Mouse (Mus musculus) megakaryocyte, embryonic 14.5 days (primary cell): Measurements from ENCODE around the gene Pabpc5. TPM values are rescaled to one million over a fixed set of nuclear protein-coding genes. Genes with fewer than 3 reads are reported as not detected.

ENCODE experiments used
- H3K27me3 ChIP-seq: replicated peaks from 2 replicates; pipeline ENCODE3; 2012; ENCODE audit warnings: inconsistent platforms
- H3K36me3 ChIP-seq: replicated peaks from 2 replicates; pipeline ENCODE3; 2012; ENCODE audit warnings: low read length, inconsistent platforms, mixed read lengths
- H3K4me1 ChIP-seq: 2 replicates; pipeline ENCODE4 v1.6.1; 2012; ENCODE audit warnings: inconsistent platforms
- H3K4me3 ChIP-seq: replicated peaks from 2 replicates; pipeline ENCODE3; 2012; ENCODE audit warnings: moderate library complexity, mild to moderate bottlenecking, inconsistent platforms
- H3K9me3 ChIP-seq: 2 replicates; pipeline ENCODE4 v1.6.1; 2012; ENCODE audit warnings: inconsistent platforms
- FLI1 ChIP-seq: IDR thresholded peaks from 2 replicates; pipeline ENCODE4 v1.6.1; 2012; ENCODE audit warnings: low read length, inconsistent platforms, mixed read lengths
- GATA1 ChIP-seq: IDR thresholded peaks from 3 replicates; pipeline ENCODE4 v1.6.1; 2012; ENCODE audit warnings: mixed read lengths, low read length, inconsistent platforms, borderline replicate concordance
- polyA plus RNA-seq: library from polyadenylated mRNA; stranded (reverse); fragments of >175 nt; gene quantifications from 2 replicates; pipeline ENCODE4 v1.2.3, GENCODE M21; 2012; ENCODE audit warnings: low replicate concordance; ENCODE audit not compliant: insufficient read depth

Gene Pabpc5
- not detected in 2 replicates for polyA plus RNA-seq

- H3K4me1 ChIP-seq = no peaks in the 10 kb centered on the region
- H3K36me3 ChIP-seq = no peaks in the 10 kb centered on the region
- peaks cover 5% of the 10 kb centered on the region for H3K27me3 ChIP-seq
- H3K4me3 ChIP-seq = peak within 1 kb of the TSS; percentile 17
- TF ChIP-seq GATA1 (no peak), FLI1 (no peak)
- H3K9me3 ChIP-seq = no peaks in the 10 kb centered on the region
Measured at GRCm38 (mm10) chrX:119927081-119927571, at the start of gene Pabpc5. Gene Pabpc5, plus strand, starts transcription at chrX:119927196.

GRCm38 (mm10) chrX:119886957-119887593, 39.9 kb upstream of the Pabpc5 start:
- H3K4me3 ChIP-seq = no peak overlapping the region
- H3K9me3 ChIP-seq = no peaks in the 10 kb centered on the region
- TF ChIP-seq GATA1 (no peak), FLI1 (no peak)
- no peaks in the 10 kb centered on the region for H3K27me3 ChIP-seq
- no peaks in the 10 kb centered on the region for H3K36me3 ChIP-seq
- H3K4me1 ChIP-seq = no peaks in the 10 kb centered on the region

GRCm38 (mm10) chrX:119888326-119888920, 38.6 kb upstream of the Pabpc5 start:
- TF ChIP-seq FLI1 = no peak
- no peak for TF ChIP-seq GATA1
- H3K4me3 ChIP-seq = no peak overlapping the region

GRCm38 (mm10) chrX:119927852-119928251, 856 bp downstream of the Pabpc5 start:
- H3K9me3 ChIP-seq = no peaks in the 10 kb centered on the region
- no peaks in the 10 kb centered on the region for H3K36me3 ChIP-seq
- TF ChIP-seq GATA1 (no peak), FLI1 (no peak)
- H3K4me3 ChIP-seq = no peak overlapping the region
- peaks cover 5% of the 10 kb centered on the region for H3K27me3 ChIP-seq
- H3K4me1 ChIP-seq = no peaks in the 10 kb centered on the region

More at GRCm38 (mm10) chrX:119888326-119888920, 38.6 kb upstream of the Pabpc5 start:
- no peaks in the 10 kb centered on the region for H3K9me3 ChIP-seq
- no peaks in the 10 kb centered on the region for H3K4me1 ChIP-seq
- H3K27me3 ChIP-seq = no peaks in the 10 kb centered on the region
- H3K36me3 ChIP-seq = no peaks in the 10 kb centered on the region
